Mouse (Mus musculus) CH12.LX (cell line): ENCODE measurements at regions not wholly inside any gene's neighbourhood (a gene's known extent, or its start where the extent isn't known, plus 50 kb on each side); places are given as distances from the start of the nearest gene placed in this dataset.

Source experiments
- DNase-seq: peaks from one replicate; pipeline ENCODE4 v3.0.0-alpha.2; 2013; ENCODE audit errors: extremely low read depth
- H3K27ac ChIP-seq: 2 replicates; pipeline ENCODE4 v1.5.1; 2012; ENCODE audit warnings: low read depth, mild to moderate bottlenecking, control low read depth, moderate library complexity; ENCODE audit not compliant: insufficient read depth
- H3K27me3 ChIP-seq: replicated peaks from 2 replicates; pipeline ENCODE3; 2012; ENCODE audit warnings: inconsistent platforms
- H3K36me3 ChIP-seq, 2 experiments: replicated peaks in 1 of 2; 2 replicates each; pipeline versions ENCODE3 to v1.6.1; 2012; ENCODE audit warnings: inconsistent platforms in 1 of 2, low read length in 1 of 2, mild to moderate bottlenecking in 1 of 2, mixed read lengths in 1 of 2, moderate library complexity in 1 of 2; ENCODE audit not compliant: control insufficient read depth in 1 of 2, insufficient read depth in 1 of 2
- H3K4me1 ChIP-seq, 2 experiments: 2 replicates each; pipeline ENCODE4 v1.6.1; 2012; ENCODE audit warnings: inconsistent platforms in 1 of 2, moderate library complexity in 1 of 2; ENCODE audit not compliant: insufficient read depth in 2 of 2, control insufficient read depth in 1 of 2
- H3K4me2 ChIP-seq: 2 replicates; pipeline ENCODE4 v1.6.1; 2012; ENCODE audit warnings: low read depth, mild to moderate bottlenecking, control low read depth; ENCODE audit not compliant: poor library complexity, insufficient read depth, severe bottlenecking
- H3K4me3 ChIP-seq, 3 experiments: fragments of 150-350 bp in 1 of 3; sonication (generic) in 1 of 3; replicated peaks in 1 of 3; 2 replicates each; pipeline versions ENCODE3 to v1.5.1; 2011 to 2012; ENCODE audit warnings: low read depth in 2 of 3, low read length in 2 of 3, mild to moderate bottlenecking in 2 of 3, moderate library complexity in 2 of 3, control low read depth in 1 of 3, improper control_type of control experiment in 1 of 3, inconsistent platforms in 1 of 3, mixed read lengths in 1 of 3; ENCODE audit not compliant: poor library complexity in 1 of 3
- H3K79me2 ChIP-seq: replicated peaks from 2 replicates; pipeline ENCODE4 v1.6.1; 2012; ENCODE audit warnings: mild to moderate bottlenecking, moderate library complexity; ENCODE audit not compliant: control insufficient read depth, poor library complexity, insufficient read depth, severe bottlenecking; ENCODE audit errors: extremely low read depth
- H3K9ac ChIP-seq: 2 replicates; pipeline ENCODE4 v1.6.1; 2012; ENCODE audit warnings: low read depth, mild to moderate bottlenecking, control low read depth, moderate library complexity; ENCODE audit not compliant: insufficient read depth
- H3K9me3 ChIP-seq: replicated peaks from 2 replicates; pipeline ENCODE3; 2012; ENCODE audit warnings: low read length, inconsistent platforms, mixed read lengths
- CTCF ChIP-seq, 2 experiments: IDR thresholded peaks in 1 of 2; conservative IDR thresholded peaks in 1 of 2; 2 replicates each; pipeline ENCODE4 v1.5.1; 2011 to 2012; ENCODE audit warnings: low read depth in 2 of 2, low read length in 2 of 2, improper control_type of control experiment in 1 of 2, inconsistent platforms in 1 of 2, mild to moderate bottlenecking in 1 of 2, moderate library complexity in 1 of 2
- E2F4 ChIP-seq: IDR thresholded peaks from 2 replicates; pipeline ENCODE4 v1.6.1; 2011; ENCODE audit warnings: low read depth, low read length, improper control_type of control experiment; ENCODE audit not compliant: insufficient replicate concordance
- ELF1 ChIP-seq: IDR thresholded peaks from 2 replicates; pipeline ENCODE4 v1.6.1; 2014; ENCODE audit warnings: low read depth, mild to moderate bottlenecking, inconsistent platforms, low read length, improper control_type of control experiment
- EP300 ChIP-seq: IDR thresholded peaks from 2 replicates; pipeline ENCODE4 v1.6.1; 2011; ENCODE audit warnings: low read length, improper control_type of control experiment
- ETS1 ChIP-seq: conservative IDR thresholded peaks from 2 replicates; pipeline ENCODE4 v1.6.1; 2012; ENCODE audit warnings: low read depth, mild to moderate bottlenecking, inconsistent platforms, low read length, improper control_type of control experiment, moderate library complexity
- GABPA ChIP-seq: IDR thresholded peaks from 2 replicates; pipeline ENCODE4 v1.6.1; 2012; ENCODE audit warnings: low read depth, low read length, improper control_type of control experiment, inconsistent platforms; ENCODE audit not compliant: insufficient replicate concordance
- HCFC1 ChIP-seq: IDR thresholded peaks from 2 replicates; pipeline ENCODE4 v1.6.1; 2012; ENCODE audit warnings: low read depth, mild to moderate bottlenecking, inconsistent platforms, low read length, improper control_type of control experiment
- IRF4 ChIP-seq: IDR thresholded peaks from 2 replicates; pipeline ENCODE4 v1.6.1; 2014; ENCODE audit warnings: low read depth, mild to moderate bottlenecking, inconsistent platforms, low read length, improper control_type of control experiment
- JUND ChIP-seq: conservative IDR thresholded peaks from 2 replicates; pipeline ENCODE4 v1.6.1; 2011; ENCODE audit warnings: low read depth, low read length, improper control_type of control experiment
- MYC ChIP-seq: IDR thresholded peaks from 2 replicates; pipeline ENCODE4 v1.6.1; 2011; ENCODE audit warnings: low read depth, mild to moderate bottlenecking, improper control_type of control experiment, low read length
- NELFE ChIP-seq: IDR thresholded peaks from 2 replicates; pipeline ENCODE4 v1.6.1; 2011; ENCODE audit warnings: low read depth, low read length, improper control_type of control experiment
- NRF1 ChIP-seq: IDR thresholded peaks from 2 replicates; pipeline ENCODE4 v1.6.1; 2014; ENCODE audit warnings: low read depth, mild to moderate bottlenecking, inconsistent platforms, low read length, improper control_type of control experiment, moderate library complexity
- PAX5 ChIP-seq: IDR thresholded peaks from 2 replicates; pipeline ENCODE4 v1.6.1; 2012; ENCODE audit warnings: low read length, inconsistent platforms, mixed read lengths
- POLR2A ChIP-seq: IDR thresholded peaks from 2 replicates; pipeline ENCODE4 v1.6.1; 2011; ENCODE audit warnings: low read depth, mild to moderate bottlenecking, improper control_type of control experiment, low read length
- RAD21 ChIP-seq: IDR thresholded peaks from 2 replicates; pipeline ENCODE4 v1.6.1; 2011; ENCODE audit warnings: low read depth, mild to moderate bottlenecking, low read length, improper control_type of control experiment, moderate library complexity
- RCOR1 ChIP-seq: conservative IDR thresholded peaks from 2 replicates; pipeline ENCODE4 v1.6.1; 2012; ENCODE audit warnings: low read depth, mild to moderate bottlenecking, inconsistent platforms, low read length, improper control_type of control experiment
- TBP ChIP-seq: conservative IDR thresholded peaks from 2 replicates; pipeline ENCODE4 v1.6.1; 2011; ENCODE audit warnings: low read depth, low read length, improper control_type of control experiment
- TCF12 ChIP-seq: IDR thresholded peaks from 2 replicates; pipeline ENCODE4 v1.6.1; 2014; ENCODE audit warnings: low read depth, mild to moderate bottlenecking, inconsistent platforms, low read length, improper control_type of control experiment
- UBTF ChIP-seq: IDR thresholded peaks from 2 replicates; pipeline ENCODE4 v1.6.1; 2012; ENCODE audit warnings: low read depth, mild to moderate bottlenecking, inconsistent platforms, low read length, improper control_type of control experiment, moderate library complexity
- USF1 ChIP-seq: IDR thresholded peaks from 2 replicates; pipeline ENCODE4 v1.6.1; 2014; ENCODE audit warnings: low read depth, mild to moderate bottlenecking, inconsistent platforms, low read length, improper control_type of control experiment
- USF2 ChIP-seq: conservative IDR thresholded peaks from 2 replicates; pipeline ENCODE4 v1.6.1; 2011; ENCODE audit warnings: low read depth, low read length, improper control_type of control experiment
- ZMIZ1 ChIP-seq: IDR thresholded peaks from 2 replicates; pipeline ENCODE4 v1.6.1; 2012; ENCODE audit warnings: low read depth, mild to moderate bottlenecking, inconsistent platforms, low read length, improper control_type of control experiment
- dilution Hi-C: fragments of 300-500 bp; cut with MboI; formaldehyde crosslinking; loops from 2 replicates; pipeline ENCODE4 v1.14.3; 2020; ENCODE audit warnings: low sequenced_read_pairs; ENCODE audit not compliant: extremely low pct_unique_long_range_greater_than_20kb, extremely low pct_ligation_motif_present
- in situ Hi-C: fragments of 300-500 bp; cut with MboI; formaldehyde crosslinking; loops from 3 replicates; pipeline ENCODE4 v1.14.3; 2019; ENCODE audit warnings: low sequenced_read_pairs, low pct_ligation_motif_present, low pct_unique_long_range_greater_than_20kb, mixed read lengths

- no peak for DNase-seq
- Histone ChIP-seq H3K9me3 (no peaks in the 10 kb centered on the region), H3K27ac (no peak overlapping the region), H3K79me2 (no peaks in the 10 kb centered on the region), H3K9ac (no peak overlapping the region), H3K4me1 (no peaks in the 10 kb centered on the region), H3K27me3 (no peaks in the 10 kb centered on the region)
- dilution Hi-C loops, result no loop called here
- TF ChIP-seq HCFC1 (no peak), RCOR1 (no peak), POLR2A (no peak), CTCF (conservative IDR thresholded peaks at IDR 0.05 in 1 of 2, IDR thresholded peaks at IDR 0.05 in 1 of 2; ENCODE audit: low read depth in 2 of 2, low read length in 2 of 2) (no peak), PAX5 (no peak), JUND (no peak), NRF1 (no peak), E2F4 (no peak), TBP (no peak), ZMIZ1 (no peak), RAD21 (no peak), GABPA (no peak), ELF1 (no peak), MYC (no peak), UBTF (no peak)
- TF ChIP-seq, all 38 proteins: peak for 0
- Histone ChIP-seq H3K36me3 (no peaks in the 10 kb centered on the region), H3K4me2 (no peak overlapping the region), H3K4me3 (no peak overlapping the region)
- in situ Hi-C loops, result no loop called here
These were observed 58.0 kb upstream of the Pkn2 start for GRCm38 (mm10) chr3:142939773-142940172.

- Histone ChIP-seq H3K9me3 (no peaks in the 10 kb centered on the region), H3K36me3 (no peaks in the 10 kb centered on the region), H3K27ac (no peak overlapping the region), H3K4me1 (no peaks in the 10 kb centered on the region), H3K27me3 (no peaks in the 10 kb centered on the region), H3K4me3 (peak overlapping the region in 1 of 3 experiments; percentile 8), H3K4me2 (peak overlapping the region; percentile 79), H3K9ac (peak overlapping the region; percentile 42), H3K79me2 (no peaks in the 10 kb centered on the region)
- dilution Hi-C loops (no loop called here), in situ Hi-C loops (no loop called here)
- no peak for DNase-seq
- peak; percentile 70 for TF ChIP-seq POLR2A
- no peak for TF ChIP-seq IRF4
- peak; percentile 82 for TF ChIP-seq ELF1
- TF ChIP-seq USF2, result peak; percentile 81
- no peak for TF ChIP-seq E2F4
- TF ChIP-seq RAD21, result no peak
- TF ChIP-seq ETS1, result no peak
- peak; percentile 32; the same call in 1 of the 2 replicates for TF ChIP-seq HCFC1
- peak; percentile 59; the same call in 1 of the 2 replicates for TF ChIP-seq TCF12
- peak; percentile 57; the same call in 1 of the 2 replicates for TF ChIP-seq NELFE
- TF ChIP-seq TBP, result peak; percentile 61; the same call in 1 of the 2 replicates
- peak; percentile 88 for TF ChIP-seq USF1
- TF ChIP-seq EP300, result no peak
These were observed 54.1 kb upstream of the Pkn2 start for GRCm38 (mm10) chr3:142935949-142936348.
